In the genomic region with DNA sequence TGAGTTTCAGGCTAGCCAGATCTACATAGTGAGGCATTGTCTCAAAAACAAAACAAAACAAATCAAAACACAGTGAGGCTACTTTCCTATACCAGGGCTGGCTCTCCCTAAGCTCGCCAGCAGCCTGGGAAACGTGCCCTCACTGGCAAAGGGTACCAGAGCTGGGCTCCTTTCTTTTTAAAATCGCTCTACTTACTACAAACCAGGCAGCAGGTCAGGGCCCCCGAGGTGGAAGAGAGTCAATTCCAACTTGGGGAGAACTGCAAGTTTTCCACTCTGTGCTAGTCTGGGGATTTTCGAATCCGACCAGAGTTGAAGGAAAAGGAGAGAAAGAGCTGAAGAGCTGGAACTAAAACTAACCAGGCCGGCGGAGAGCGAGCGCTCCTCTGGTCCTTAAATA, we compare ENCODE assay signal across 13 mouse cellular contexts. TPM values are rescaled to one million over a fixed set of nuclear protein-coding genes. Genes with fewer than 3 reads are reported as not detected.
DNase-seq lines count a peak whose midpoint lies in the region; ATAC-seq and TF ChIP-seq lines count a peak whose summit lies in the region.
"Had no signal": no experiment of that assay in that cellular context is flagged by ENCODE, and none has a peak within 500 bp of the region (broad histone marks: within the 10 kb centered on the region; RNA-seq: fewer than 3 reads in every experiment).

No protein-coding gene starts in this region.

- WGBS in forebrain, embryonic 10.5 days = 1% methylated on average over 10 of the region's 10 CpGs
- WGBS in forebrain, embryonic 12.5 days = 7% methylated on average over 10 of the region's 10 CpGs
- 1% methylated on average over 10 of the region's 10 CpGs for WGBS in midbrain, embryonic 10.5 days
- 12% methylated on average over 10 of the region's 10 CpGs for WGBS in midbrain, embryonic 13.5 days
- 27% methylated on average over 10 of the region's 10 CpGs for WGBS in embryonic facial prominence, embryonic 13.5 days
- WGBS in limb, embryonic 14.5 days = 35% methylated on average over 10 of the region's 10 CpGs

- no peak overlapping the region for H3K4me2 ChIP-seq in forebrain, embryonic 12.5 days
- no peak overlapping the region for H3K4me2 ChIP-seq in midbrain, embryonic 13.5 days (replicated peaks)
- H3K4me2 ChIP-seq in embryonic facial prominence, embryonic 13.5 days = 0 out of 2 replicates have a peak overlapping the region, but pooled peaks have one; percentile 11
- H3K4me2 ChIP-seq in limb, embryonic 14.5 days (replicated peaks; ENCODE audit: low read depth, low read length, severe bottlenecking) = peak overlapping the region; percentile 15; the same call in 1 of the 2 replicates
- H3K4me2 ChIP-seq: intestine, embryonic 15.5 days had no signal

- H3K9me3 ChIP-seq in forebrain, embryonic 10.5 days = no peaks in the 10 kb centered on the region
- no peaks in the 10 kb centered on the region for H3K9me3 ChIP-seq in forebrain, embryonic 12.5 days
- H3K9me3 ChIP-seq in midbrain, embryonic 10.5 days (replicated peaks) = no peaks in the 10 kb centered on the region
- H3K9me3 ChIP-seq in midbrain, embryonic 13.5 days = no peaks in the 10 kb centered on the region
- H3K9me3 ChIP-seq in embryonic facial prominence, embryonic 13.5 days = no peaks in the 10 kb centered on the region
- H3K9me3 ChIP-seq in limb, embryonic 14.5 days (ENCODE audit: control insufficient read depth, low read length) = no peaks in the 10 kb centered on the region
- H3K9me3 ChIP-seq: intestine, embryonic 15.5 days had no signal

- peaks cover 100% of the 10 kb centered on the region for H3K27me3 ChIP-seq in forebrain, embryonic 10.5 days (ENCODE audit: poor library complexity, severe bottlenecking)
- peaks cover 100% of the 10 kb centered on the region for H3K27me3 ChIP-seq in forebrain, embryonic 12.5 days
- peaks cover 100% of the 10 kb centered on the region for H3K27me3 ChIP-seq in midbrain, embryonic 10.5 days (ENCODE audit: low read depth, poor library complexity, severe bottlenecking)
- H3K27me3 ChIP-seq in midbrain, embryonic 13.5 days = peaks cover 100% of the 10 kb centered on the region
- peaks cover 99% of the 10 kb centered on the region for H3K27me3 ChIP-seq in embryonic facial prominence, embryonic 13.5 days
- H3K27me3 ChIP-seq in limb, embryonic 14.5 days (ENCODE audit: control insufficient read depth, insufficient read depth, low read length) = peaks cover 26% of the 10 kb centered on the region; the same call in 1 of the 2 replicates

- no peak overlapping the region for H3K27ac ChIP-seq in forebrain, embryonic 10.5 days
- no peak overlapping the region for H3K27ac ChIP-seq in forebrain, embryonic 12.5 days
- no peak overlapping the region for H3K27ac ChIP-seq in midbrain, embryonic 10.5 days (replicated peaks)
- no peak overlapping the region for H3K27ac ChIP-seq in midbrain, embryonic 13.5 days
- H3K27ac ChIP-seq in embryonic facial prominence, embryonic 13.5 days = no peak overlapping the region
- peak overlapping the region; percentile 13; the same call in 1 of the 2 replicates for H3K27ac ChIP-seq in limb, embryonic 14.5 days (replicated peaks; ENCODE audit: low read depth, low read length)
- H3K27ac ChIP-seq: intestine, embryonic 15.5 days had no signal

- no peak for TF ChIP-seq POLR2A in limb, embryonic 14.5 days (IDR thresholded peaks at IDR 0.05; ENCODE audit: borderline replicate concordance, extremely low read depth, insufficient read depth, insufficient read length)

- peaks cover 60% of the 10 kb centered on the region for H3K4me1 ChIP-seq in forebrain, embryonic 10.5 days
- H3K4me1 ChIP-seq in forebrain, embryonic 12.5 days = peaks cover 57% of the 10 kb centered on the region
- peaks cover 2% of the 10 kb centered on the region; the same call in 1 of the 2 replicates for H3K4me1 ChIP-seq in midbrain, embryonic 10.5 days
- H3K4me1 ChIP-seq in midbrain, embryonic 13.5 days (replicated peaks) = peaks cover 38% of the 10 kb centered on the region
- H3K4me1 ChIP-seq in embryonic facial prominence, embryonic 13.5 days = peaks cover 95% of the 10 kb centered on the region
- peaks cover 99% of the 10 kb centered on the region for H3K4me1 ChIP-seq in limb, embryonic 14.5 days (ENCODE audit: control insufficient read depth, insufficient read depth, low read length)

- ATAC-seq in forebrain, embryonic 12.5 days (ENCODE audit: low FRiP score) = no peak
- ATAC-seq in midbrain, embryonic 13.5 days = no peak
- no peak for ATAC-seq in embryonic facial prominence, embryonic 13.5 days (ENCODE audit: insufficient number of reproducible peaks, insufficient read depth, low FRiP score, low TSS enrichment, low read depth)
- no peak for ATAC-seq in limb, embryonic 14.5 days (ENCODE audit: low FRiP score, low read depth)
- ATAC-seq: intestine, embryonic 15.5 days had no signal

- no peaks in the 10 kb centered on the region for H3K36me3 ChIP-seq in forebrain, embryonic 10.5 days (replicated peaks)
- H3K36me3 ChIP-seq in forebrain, embryonic 12.5 days (replicated peaks) = no peaks in the 10 kb centered on the region
- H3K36me3 ChIP-seq in midbrain, embryonic 10.5 days = no peaks in the 10 kb centered on the region
- H3K36me3 ChIP-seq in midbrain, embryonic 13.5 days = no peaks in the 10 kb centered on the region
- H3K36me3 ChIP-seq in embryonic facial prominence, embryonic 13.5 days = no peaks in the 10 kb centered on the region
- peaks cover 10% of the 10 kb centered on the region; the same call in 1 of the 2 replicates for H3K36me3 ChIP-seq in limb, embryonic 14.5 days (ENCODE audit: control insufficient read depth, insufficient read depth, low read length)
- H3K36me3 ChIP-seq: intestine, embryonic 15.5 days had no signal

- no peak overlapping the region for H3K9ac ChIP-seq in forebrain, embryonic 12.5 days
- no peak overlapping the region for H3K9ac ChIP-seq in midbrain, embryonic 13.5 days (replicated peaks)
- no peak overlapping the region for H3K9ac ChIP-seq in embryonic facial prominence, embryonic 13.5 days
- H3K9ac ChIP-seq in limb, embryonic 14.5 days (ENCODE audit: low read depth, low read length, severe bottlenecking) = peak overlapping the region; percentile 31; the same call in 1 of the 2 replicates
- H3K9ac ChIP-seq: intestine, embryonic 15.5 days had no signal

- intact Hi-C loops in heart, postnatal 10 days (cut with DNase I) = no loop called here

- no peak overlapping the region for H3K4me3 ChIP-seq in forebrain, embryonic 10.5 days
- H3K4me3 ChIP-seq in forebrain, embryonic 12.5 days (replicated peaks) = no peak overlapping the region
- H3K4me3 ChIP-seq in midbrain, embryonic 10.5 days = no peak overlapping the region
- H3K4me3 ChIP-seq in midbrain, embryonic 13.5 days (replicated peaks) = no peak overlapping the region
- no peak overlapping the region for H3K4me3 ChIP-seq in embryonic facial prominence, embryonic 13.5 days
- H3K4me3 ChIP-seq in limb, embryonic 14.5 days (replicated peaks; ENCODE audit: low read length) = no peak overlapping the region
- H3K4me3 ChIP-seq: intestine, embryonic 15.5 days had no signal

- peak; percentile 34 for DNase-seq in forebrain, embryonic 10.5 days (ENCODE audit: extremely low spot score, low spot score)
- peak; percentile 34 for DNase-seq in midbrain, embryonic 10.5 days (ENCODE audit: low spot score)
- DNase-seq in limb, embryonic 14.5 days (ENCODE audit: low spot score) = no peak
- no peak for DNase-seq in heart, postnatal 10 days
- no peak for DNase-seq in layer of hippocampus, postnatal 25 days (ENCODE audit: extremely low spot score in 1 of 2, low spot score in 1 of 2)
- DNase-seq: kidney, postnatal 25 days; retina, postnatal 1 day; thymus, adult 18-20 months had no signal

RNA-seq across cellular contexts. Expression of gene Nfix, which starts 17.5 kb away (rescaled TPM):
- polyA plus RNA-seq in forebrain, embryonic 10.5 days (2016; fragmentation: Nextera tagmentation; extraction: Ambion mirVana) = 0.46 and 1.8 TPM in 2 replicates
- 31.9 and 33.2 TPM in 2 replicates for polyA plus RNA-seq in forebrain, embryonic 12.5 days (2016; fragmentation: Nextera tagmentation; extraction: Ambion mirVana)
- 0.49 and 1.2 TPM in 2 replicates for polyA plus RNA-seq in midbrain, embryonic 10.5 days (2016; fragmentation: Nextera tagmentation; extraction: Ambion mirVana)
- 22.4 and 28.4 TPM in 2 replicates for polyA plus RNA-seq in midbrain, embryonic 13.5 days (2015; fragmentation: Nextera tagmentation; extraction: Ambion mirVana)
- 37.0 and 42.9 TPM in 2 replicates for polyA plus RNA-seq in embryonic facial prominence, embryonic 13.5 days (2015; fragmentation: Nextera tagmentation; extraction: Ambion mirVana)
- polyA plus RNA-seq in limb, embryonic 14.5 days (2012; rRNA removed) = 81.2 and 97.7 TPM in 2 replicates
- 100 and 108 TPM in 2 replicates for polyA plus RNA-seq in limb, embryonic 14.5 days (2014; fragmentation: Nextera tagmentation; extraction: Ambion mirVana)
- 100 to 1,000 TPM; 256 to 266 TPM for total RNA-seq in heart, postnatal 10 days (2021)
- total RNA-seq in layer of hippocampus, postnatal 25 days (2021) = 100 to 1,000 TPM; 406 to 477 TPM

RNA-seq across cellular contexts. Expression of gene Dand5, which starts 39.9 kb away (rescaled TPM):
- polyA plus RNA-seq in forebrain, embryonic 10.5 days (2016; fragmentation: Nextera tagmentation; extraction: Ambion mirVana) = 2.9 and 3.5 TPM in 2 replicates
- 5.3 and 5.6 TPM in 2 replicates for polyA plus RNA-seq in forebrain, embryonic 12.5 days (2016; fragmentation: Nextera tagmentation; extraction: Ambion mirVana)
- polyA plus RNA-seq in midbrain, embryonic 10.5 days (2016; fragmentation: Nextera tagmentation; extraction: Ambion mirVana) = 2.9 and 5.3 TPM in 2 replicates
- 8.8 and 8.9 TPM in 2 replicates for polyA plus RNA-seq in midbrain, embryonic 13.5 days (2015; fragmentation: Nextera tagmentation; extraction: Ambion mirVana)
- polyA plus RNA-seq in embryonic facial prominence, embryonic 13.5 days (2015; fragmentation: Nextera tagmentation; extraction: Ambion mirVana) = 7.0 TPM in 2 replicates
- polyA plus RNA-seq in limb, embryonic 14.5 days (2012; rRNA removed) = 5.7 and 5.9 TPM in 2 replicates
- polyA plus RNA-seq in limb, embryonic 14.5 days (2014; fragmentation: Nextera tagmentation; extraction: Ambion mirVana) = 6.4 and 6.9 TPM in 2 replicates
- total RNA-seq in heart, postnatal 10 days (2021) = 1 to 10 TPM; 3.1 to 3.8 TPM
- 10 to 100 TPM in 1 of 2 experiments, 1 to 10 TPM in 1; 9.3 to 10.6 TPM for total RNA-seq in layer of hippocampus, postnatal 25 days (2021)

RNA-seq across cellular contexts. Expression of gene Gadd45gip1, which starts 48.6 kb away (rescaled TPM):
- polyA plus RNA-seq in forebrain, embryonic 10.5 days (2016; fragmentation: Nextera tagmentation; extraction: Ambion mirVana) = 49.1 and 49.6 TPM in 2 replicates
- polyA plus RNA-seq in forebrain, embryonic 12.5 days (2016; fragmentation: Nextera tagmentation; extraction: Ambion mirVana) = 43.0 and 44.8 TPM in 2 replicates
- polyA plus RNA-seq in midbrain, embryonic 10.5 days (2016; fragmentation: Nextera tagmentation; extraction: Ambion mirVana) = 46.3 and 47.2 TPM in 2 replicates
- polyA plus RNA-seq in midbrain, embryonic 13.5 days (2015; fragmentation: Nextera tagmentation; extraction: Ambion mirVana) = 34.5 and 36.3 TPM in 2 replicates
- polyA plus RNA-seq in embryonic facial prominence, embryonic 13.5 days (2015; fragmentation: Nextera tagmentation; extraction: Ambion mirVana) = 45.6 and 48.2 TPM in 2 replicates
- polyA plus RNA-seq in limb, embryonic 14.5 days (2012; rRNA removed) = 39.8 and 45.6 TPM in 2 replicates
- 43.2 and 44.9 TPM in 2 replicates for polyA plus RNA-seq in limb, embryonic 14.5 days (2014; fragmentation: Nextera tagmentation; extraction: Ambion mirVana)
- total RNA-seq in heart, postnatal 10 days (2021) = 10 to 100 TPM; 23.7 to 25.0 TPM
- 10 to 100 TPM; 23.7 to 27.3 TPM for total RNA-seq in layer of hippocampus, postnatal 25 days (2021)

RNA-seq across cellular contexts. Expression of gene Rad23a, which starts 57.8 kb away (rescaled TPM):
- polyA plus RNA-seq in forebrain, embryonic 10.5 days (2016; fragmentation: Nextera tagmentation; extraction: Ambion mirVana) = 130 and 137 TPM in 2 replicates
- 108 and 118 TPM in 2 replicates for polyA plus RNA-seq in forebrain, embryonic 12.5 days (2016; fragmentation: Nextera tagmentation; extraction: Ambion mirVana)
- polyA plus RNA-seq in midbrain, embryonic 10.5 days (2016; fragmentation: Nextera tagmentation; extraction: Ambion mirVana) = 124 and 131 TPM in 2 replicates
- 84.8 and 88.8 TPM in 2 replicates for polyA plus RNA-seq in midbrain, embryonic 13.5 days (2015; fragmentation: Nextera tagmentation; extraction: Ambion mirVana)
- polyA plus RNA-seq in embryonic facial prominence, embryonic 13.5 days (2015; fragmentation: Nextera tagmentation; extraction: Ambion mirVana) = 97.1 and 100 TPM in 2 replicates
- polyA plus RNA-seq in limb, embryonic 14.5 days (2012; rRNA removed) = 82.0 and 82.4 TPM in 2 replicates
- polyA plus RNA-seq in limb, embryonic 14.5 days (2014; fragmentation: Nextera tagmentation; extraction: Ambion mirVana) = 104 and 109 TPM in 2 replicates
- 10 to 100 TPM; 77.8 to 88.5 TPM for total RNA-seq in heart, postnatal 10 days (2021)
- total RNA-seq in layer of hippocampus, postnatal 25 days (2021) = 10 to 100 TPM; 67.0 to 69.7 TPM

RNA-seq across cellular contexts. Expression of gene G430095P16Rik, which starts 59.9 kb away (rescaled TPM):
- 1.3 and 2.1 TPM in 2 replicates for polyA plus RNA-seq in forebrain, embryonic 10.5 days (2016; fragmentation: Nextera tagmentation; extraction: Ambion mirVana)
- 2.2 and 3.5 TPM in 2 replicates for polyA plus RNA-seq in forebrain, embryonic 12.5 days (2016; fragmentation: Nextera tagmentation; extraction: Ambion mirVana)
- polyA plus RNA-seq in midbrain, embryonic 10.5 days (2016; fragmentation: Nextera tagmentation; extraction: Ambion mirVana) = 1.1 and 1.4 TPM in 2 replicates
- polyA plus RNA-seq in midbrain, embryonic 13.5 days (2015; fragmentation: Nextera tagmentation; extraction: Ambion mirVana) = 1.3 and 1.9 TPM in 2 replicates
- polyA plus RNA-seq in embryonic facial prominence, embryonic 13.5 days (2015; fragmentation: Nextera tagmentation; extraction: Ambion mirVana) = 6.1 and 6.2 TPM in 2 replicates
- 4.3 and 4.8 TPM in 2 replicates for polyA plus RNA-seq in limb, embryonic 14.5 days (2012; rRNA removed)
- polyA plus RNA-seq in limb, embryonic 14.5 days (2014; fragmentation: Nextera tagmentation; extraction: Ambion mirVana) = 5.7 and 6.0 TPM in 2 replicates
- under 1 TPM; 0.50 to 0.89 TPM for total RNA-seq in heart, postnatal 10 days (2021)
- not detected for total RNA-seq in layer of hippocampus, postnatal 25 days (2021)
- total RNA-seq: left cerebral cortex, adult 18-20 months had no signal

Comparison
In these comparisons a context has a peak if more than half of its experiments do, and no peak if none do; other contexts are left out.
1. DNase-seq: peak in forebrain, embryonic 10.5 days (single experiment) and midbrain, embryonic 10.5 days (single experiment); none in limb, embryonic 14.5 days (single experiment), heart, postnatal 10 days (0 of 2) and layer of hippocampus, postnatal 25 days (0 of 2).
2. H3K4me2 ChIP-seq: peak in embryonic facial prominence, embryonic 13.5 days (single experiment) and limb, embryonic 14.5 days (single experiment); none in forebrain, embryonic 12.5 days (single experiment) and midbrain, embryonic 13.5 days (single experiment).